ENCODE assay signal across 15 mouse cellular contexts in genomic region chr10:69335195-69335536, GRCm38 (mm10). TPM values are rescaled to one million over a fixed set of nuclear protein-coding genes. Genes with fewer than 3 reads are reported as not detected.
A peak's percentile ranks its signal among the peaks of the same experiment; 100 is the strongest.
DNase-seq lines count a peak whose midpoint lies in the region; ATAC-seq lines count a peak whose summit lies in the region.
"Had no signal": no experiment of that assay in that cellular context is flagged by ENCODE, and none has a peak within 500 bp of the region (broad histone marks: within the 10 kb centered on the region; RNA-seq: fewer than 3 reads in every experiment).

No protein-coding gene starts in this region.

- peaks cover 54% of the 10 kb centered on the region for H3K36me3 ChIP-seq in lung, embryonic 15.5 days
- H3K36me3 ChIP-seq in forebrain, embryonic 15.5 days, result no peaks in the 10 kb centered on the region
- no peaks in the 10 kb centered on the region for H3K36me3 ChIP-seq in neural tube, embryonic 15.5 days
- H3K36me3 ChIP-seq in heart, embryonic 11.5 days (ENCODE audit: control insufficient read depth, insufficient read depth, low read length), result peaks cover 28% of the 10 kb centered on the region

- H3K4me1 ChIP-seq in lung, embryonic 15.5 days, result peaks cover 18% of the 10 kb centered on the region
- H3K4me1 ChIP-seq in forebrain, embryonic 15.5 days, result peaks cover 19% of the 10 kb centered on the region
- H3K4me1 ChIP-seq in neural tube, embryonic 15.5 days, result peaks cover 19% of the 10 kb centered on the region
- no peaks in the 10 kb centered on the region for H3K4me1 ChIP-seq in heart, embryonic 11.5 days (ENCODE audit: control insufficient read depth, insufficient read depth, low read length)
- H3K4me1 ChIP-seq: heart, embryonic 15.5 days had no signal

- H3K27ac ChIP-seq in lung, embryonic 15.5 days, result peak overlapping the region; percentile 85
- H3K27ac ChIP-seq in forebrain, embryonic 15.5 days (replicated peaks), result peak overlapping the region; percentile 73
- peak overlapping the region; percentile 23; the same call in 1 of the 2 replicates for H3K27ac ChIP-seq in neural tube, embryonic 15.5 days (replicated peaks)
- H3K27ac ChIP-seq in heart, embryonic 11.5 days (ENCODE audit: low read depth, low read length), result no peak overlapping the region
- H3K27ac ChIP-seq: heart, embryonic 15.5 days; macrophage had no signal

- no peak overlapping the region for H3K4me2 ChIP-seq in lung, embryonic 15.5 days
- no peak overlapping the region for H3K4me2 ChIP-seq in forebrain, embryonic 15.5 days (replicated peaks)
- H3K4me2 ChIP-seq in neural tube, embryonic 15.5 days, result no peak overlapping the region
- H3K4me2 ChIP-seq in heart, embryonic 11.5 days, result no peak overlapping the region
- H3K4me2 ChIP-seq: heart, embryonic 15.5 days had no signal

- no peak for DNase-seq in frontal cortex, adult 2 months (ENCODE audit: extremely low spot score in 1 of 2, low spot score in 1 of 2)
- DNase-seq in lung, postnatal 10 days, result no peak
- DNase-seq in left cerebral cortex, postnatal 4 days, result no peak
- DNase-seq: adrenal gland, postnatal 14 days; cerebellum, adult 9-11 months; kidney, adult 9 months had no signal

- WGBS in lung, embryonic 15.5 days, result 45% methylated on average over 7 of the region's 7 CpGs
- 25% methylated on average over 7 of the region's 7 CpGs for WGBS in forebrain, embryonic 15.5 days
- WGBS in neural tube, embryonic 15.5 days, result 31% methylated on average over 7 of the region's 7 CpGs
- 83% methylated on average over 7 of the region's 7 CpGs for WGBS in heart, embryonic 11.5 days (ENCODE audit: insufficient replicate concordance)

- peak; percentile 32; the same call in 1 of the 2 replicates for ATAC-seq in frontal cortex, adult (ENCODE audit: low TSS enrichment)
- no peak for ATAC-seq in lung, embryonic 15.5 days (ENCODE audit: borderline replicate concordance, extremely low read depth, low FRiP score, low TSS enrichment)
- no peak for ATAC-seq in forebrain, embryonic 15.5 days (replicated peaks)
- ATAC-seq in neural tube, embryonic 15.5 days (ENCODE audit: low FRiP score), result peak; percentile 72
- ATAC-seq in heart, embryonic 11.5 days (replicated peaks; ENCODE audit: insufficient number of reproducible peaks, low FRiP score, low TSS enrichment), result no peak
- ATAC-seq: Patski had no signal

- H3K9me3 ChIP-seq in lung, embryonic 15.5 days, result no peaks in the 10 kb centered on the region
- H3K9me3 ChIP-seq in forebrain, embryonic 15.5 days, result no peaks in the 10 kb centered on the region
- H3K9me3 ChIP-seq in neural tube, embryonic 15.5 days (replicated peaks), result no peaks in the 10 kb centered on the region
- H3K9me3 ChIP-seq in heart, embryonic 11.5 days (replicated peaks; ENCODE audit: control insufficient read depth, low read length), result no peaks in the 10 kb centered on the region
- H3K9me3 ChIP-seq: heart, embryonic 15.5 days had no signal

- no peak overlapping the region for H3K4me3 ChIP-seq in lung, embryonic 15.5 days
- H3K4me3 ChIP-seq in forebrain, embryonic 15.5 days, result no peak overlapping the region
- no peak overlapping the region for H3K4me3 ChIP-seq in neural tube, embryonic 15.5 days (replicated peaks)
- no peak overlapping the region for H3K4me3 ChIP-seq in heart, embryonic 11.5 days (ENCODE audit: low read depth, low read length)
- H3K4me3 ChIP-seq: heart, embryonic 15.5 days had no signal

- H3K27me3 ChIP-seq in lung, embryonic 15.5 days, result no peaks in the 10 kb centered on the region
- H3K27me3 ChIP-seq in forebrain, embryonic 15.5 days, result no peaks in the 10 kb centered on the region
- no peaks in the 10 kb centered on the region for H3K27me3 ChIP-seq in neural tube, embryonic 15.5 days (replicated peaks)
- H3K27me3 ChIP-seq in heart, embryonic 11.5 days (ENCODE audit: control insufficient read depth, insufficient read depth, low read length), result no peaks in the 10 kb centered on the region
- H3K27me3 ChIP-seq: heart, embryonic 15.5 days; Patski had no signal

- intact Hi-C loops in left cerebral cortex, postnatal 4 days (cut with DNase I), result no loop called here

- H3K9ac ChIP-seq in lung, embryonic 15.5 days, result no peak overlapping the region
- no peak overlapping the region for H3K9ac ChIP-seq in forebrain, embryonic 15.5 days (replicated peaks)
- no peak overlapping the region for H3K9ac ChIP-seq in neural tube, embryonic 15.5 days (replicated peaks)
- H3K9ac ChIP-seq in heart, embryonic 11.5 days (ENCODE audit: low read depth, low read length), result no peak overlapping the region
- H3K9ac ChIP-seq: heart, embryonic 15.5 days had no signal

RNA-seq across cellular contexts. Expression of gene Cdk1, which starts 17.6 kb away (rescaled TPM):
- 2.0 and 2.2 TPM in 2 replicates for polyA plus RNA-seq in frontal cortex, adult 2 months (2012; rRNA removed)
- polyA plus RNA-seq in lung, embryonic 15.5 days (2015; fragmentation: Nextera tagmentation; extraction: Ambion mirVana), result 634 and 641 TPM in 2 replicates
- polyA plus RNA-seq in forebrain, embryonic 15.5 days (2015; fragmentation: Nextera tagmentation; extraction: Ambion mirVana), result 179 and 208 TPM in 2 replicates
- polyA plus RNA-seq in neural tube, embryonic 15.5 days (2015; fragmentation: Nextera tagmentation; extraction: Ambion mirVana), result 54.8 and 142 TPM in 2 replicates
- 10 to 100 TPM; 14.8 to 15.1 TPM for total RNA-seq in left cerebral cortex, postnatal 4 days (2021)
- polyA plus RNA-seq in heart, embryonic 11.5 days (2014; fragmentation: Nextera tagmentation; extraction: Ambion mirVana), result 372 and 388 TPM in 2 replicates
- total RNA-seq: left cerebral cortex, adult 18-20 months had no signal

Comparison
In these comparisons a context has a peak if more than half of its experiments do, and no peak if none do; other contexts are left out.
1. ATAC-seq: peak in frontal cortex, adult (single experiment) and neural tube, embryonic 15.5 days (single experiment); none in lung, embryonic 15.5 days (single experiment), forebrain, embryonic 15.5 days (single experiment) and heart, embryonic 11.5 days (single experiment).
2. RNA of gene Cdk1, which starts 17.6 kb away (polyA plus RNA-seq): 634 to 641 TPM in lung, embryonic 15.5 days, 372 to 388 TPM in heart, embryonic 11.5 days, 179 to 208 TPM in forebrain, embryonic 15.5 days and 54.8 to 142 TPM in neural tube, embryonic 15.5 days; 2.0 to 2.2 TPM in frontal cortex, adult 2 months; every median in the first group is over 10 times any median in the second.